Mouse (Mus musculus) testis, adult 2 months (tissue): ENCODE data around the gene Ccnb2.

Source experiments
- CTCF ChIP-seq: fragments of 200-500 bp; IDR thresholded peaks from 2 replicates; pipeline ENCODE4 v1.5.1; 2012; ENCODE audit warnings: low read depth, mild to moderate bottlenecking, inconsistent platforms, low read length, moderate library complexity; ENCODE audit not compliant: control insufficient read depth, insufficient read depth, insufficient replicate concordance
- POLR2A ChIP-seq: fragments of 200-500 bp; IDR thresholded peaks from 2 replicates; pipeline ENCODE4 v1.6.1; 2012; ENCODE audit warnings: low read depth, mild to moderate bottlenecking, inconsistent platforms, low read length, moderate library complexity; ENCODE audit not compliant: control insufficient read depth

GRCm38 (mm10) chr9:70396083-70396482 is 25.3 kb downstream of the Ccnb2 start:
- TF ChIP-seq CTCF (no peak), POLR2A (no peak)
